Mouse (Mus musculus) forebrain, embryonic 16.5 days (tissue): ENCODE measurements around the gene Zfp383. TPM values are rescaled to one million over a fixed set of nuclear protein-coding genes. Genes with fewer than 3 reads are reported as not detected.

Experiments
- ATAC-seq: fragments of 200-750 bp; cut with Nextera tagmentation; 2 replicates; pipeline ENCODE4 v1.8.0; 2017; ENCODE audit warnings: mild to moderate bottlenecking, moderate library complexity
- H3K27ac ChIP-seq: fragments of 300-500 bp; sonication (generic); 2 replicates; pipeline ENCODE4 v1.5.1; 2014; ENCODE audit warnings: low read length, control low read depth
- H3K27me3 ChIP-seq: fragments of 300-500 bp; sonication (generic); replicated peaks from 2 replicates; pipeline ENCODE4 v1.6.1; 2014; ENCODE audit warnings: low read length; ENCODE audit not compliant: control insufficient read depth, insufficient read depth
- H3K36me3 ChIP-seq: fragments of 300-500 bp; sonication (generic); 2 replicates; pipeline ENCODE4 v1.6.1; 2014; ENCODE audit not compliant: control insufficient read depth, insufficient read depth
- H3K4me1 ChIP-seq: fragments of 300-500 bp; sonication (generic); replicated peaks from 2 replicates; pipeline ENCODE4 v1.6.1; 2014; ENCODE audit warnings: low read length; ENCODE audit not compliant: control insufficient read depth, insufficient read depth
- H3K4me2 ChIP-seq: fragments of 300-500 bp; sonication (generic); 2 replicates; pipeline ENCODE4 v1.6.1; 2014; ENCODE audit warnings: mild to moderate bottlenecking, low read length, control low read depth
- H3K4me3 ChIP-seq: fragments of 300-500 bp; sonication (generic); replicated peaks from 2 replicates; pipeline ENCODE4 v1.5.1; 2014; ENCODE audit warnings: mild to moderate bottlenecking, low read length, control low read depth
- H3K9ac ChIP-seq: fragments of 300-500 bp; sonication (generic); replicated peaks from 2 replicates; pipeline ENCODE4 v1.6.1; 2014; ENCODE audit warnings: low read depth, low read length, control low read depth
- H3K9me3 ChIP-seq: fragments of 300-500 bp; sonication (generic); 2 replicates; pipeline ENCODE4 v1.6.1; 2016; ENCODE audit warnings: low read length; ENCODE audit not compliant: control insufficient read depth
- WGBS: fragments of 180-500 bp; shearing (Covaris S2); extraction: QIAGEN DNeasy Blood & Tissue Kit; methylation state at CpG from one replicate; pipeline ENCODE4 v1.1.7; 2014; 5-methylcytosine and 5-hydroxymethylcytosine counted together
- polyA plus RNA-seq: library from polyadenylated mRNA; unstranded; fragments of >200 nt; fragmentation: Nextera tagmentation; extraction: Ambion mirVana; gene quantifications from 2 replicates; pipeline ENCODE4 v1.2.1, GENCODE M21; 2015

Gene Zfp383
- polyA plus RNA-seq, 1 experiment from 2014 or later: 7.8 TPM

- ATAC-seq: no peak
- H3K4me1 ChIP-seq: no peaks in the 10 kb centered on the region
- H3K4me3 ChIP-seq: no peak overlapping the region
- no peak overlapping the region for H3K9ac ChIP-seq
- no peaks in the 10 kb centered on the region for H3K27me3 ChIP-seq
- no peak overlapping the region for H3K27ac ChIP-seq
- H3K9me3 ChIP-seq: peaks cover 27% of the 10 kb centered on the region
- 97% methylated on average over 4 of the region's 4 CpGs for WGBS
- H3K36me3 ChIP-seq: peaks cover 65% of the 10 kb centered on the region
- no peak overlapping the region for H3K4me2 ChIP-seq
These were observed 9.7 kb upstream of the Zfp383 start for GRCm38 (mm10) chr7:29898351-29898750.

GRCm38 (mm10) chr7:29904101-29904500, 3.9 kb upstream of the Zfp383 start:
- H3K27ac ChIP-seq: no peak overlapping the region
- no peaks in the 10 kb centered on the region for H3K9me3 ChIP-seq
- peaks cover 6% of the 10 kb centered on the region for H3K4me1 ChIP-seq
- 91% methylated on average over 4 of the region's 4 CpGs for WGBS
- H3K27me3 ChIP-seq: no peaks in the 10 kb centered on the region
- H3K4me3 ChIP-seq: no peak overlapping the region
- H3K36me3 ChIP-seq: peaks cover 14% of the 10 kb centered on the region
- ATAC-seq: no peak
- H3K9ac ChIP-seq: no peak overlapping the region
- H3K4me2 ChIP-seq: no peak overlapping the region

GRCm38 (mm10) chr7:29905966-29906681, 1.9 kb upstream of the Zfp383 start, which contains the start of gene Zfp27:
TSS of gene Zfp27 (minus strand) at chr7:29906572.
- Histone ChIP-seq H3K4me1 (peaks cover 21% of the 10 kb centered on the region), H3K27ac (peak within 1 kb of the TSS; percentile 99), H3K9me3 (no peaks in the 10 kb centered on the region), H3K9ac (peak within 1 kb of the TSS; percentile 70), H3K36me3 (peaks cover 4% of the 10 kb centered on the region; the same call in 1 of the 2 replicates), H3K4me3 (peak within 1 kb of the TSS; percentile 53), H3K27me3 (no peaks in the 10 kb centered on the region), H3K4me2 (peak within 1 kb of the TSS; percentile 59)
- WGBS: 0% methylated on average over 22 of the region's 22 CpGs
- peak; percentile 87 for ATAC-seq

GRCm38 (mm10) chr7:29906682-29907058, 1.4 kb upstream of the Zfp383 start:
- WGBS: 15% methylated on average over 8 of the region's 8 CpGs
- peaks cover under 1% of the 10 kb centered on the region; the same call in 1 of the 2 replicates for H3K36me3 ChIP-seq
- no peaks in the 10 kb centered on the region for H3K9me3 ChIP-seq
- peak overlapping the region; percentile 53 for H3K4me3 ChIP-seq
- no peak for ATAC-seq
- H3K4me1 ChIP-seq: peaks cover 21% of the 10 kb centered on the region
- peak overlapping the region; percentile 70 for H3K9ac ChIP-seq
- H3K27me3 ChIP-seq: no peaks in the 10 kb centered on the region
- peak overlapping the region; percentile 59 for H3K4me2 ChIP-seq
- H3K27ac ChIP-seq: peak overlapping the region; percentile 99

- Histone ChIP-seq H3K9me3 (no peaks in the 10 kb centered on the region), H3K4me2 (peak overlapping the region; percentile 59), H3K4me3 (no peak overlapping the region), H3K9ac (no peak overlapping the region), H3K27me3 (no peaks in the 10 kb centered on the region), H3K36me3 (peaks cover 3% of the 10 kb centered on the region; the same call in 1 of the 2 replicates), H3K27ac (peak overlapping the region; percentile 99), H3K4me1 (peaks cover 21% of the 10 kb centered on the region)
- WGBS: 91% methylated on average over 5 of the region's 5 CpGs
- no peak for ATAC-seq
These were observed 817 bp upstream of the Zfp383 start for GRCm38 (mm10) chr7:29907206-29907605.

- Histone ChIP-seq H3K27ac (no peak overlapping the region), H3K4me3 (no peak overlapping the region), H3K4me1 (peaks cover 21% of the 10 kb centered on the region), H3K9ac (no peak overlapping the region), H3K4me2 (peak overlapping the region; percentile 59), H3K9me3 (0 out of 2 replicates have a peak, but pooled peaks cover under 1% of the 10 kb centered on the region), H3K27me3 (no peaks in the 10 kb centered on the region), H3K36me3 (peaks cover 28% of the 10 kb centered on the region)
- WGBS: 48% methylated on average over 2 of the region's 2 CpGs
- no peak for ATAC-seq
These were observed 2.2 kb downstream of the Zfp383 start for GRCm38 (mm10) chr7:29910252-29910651.

GRCm38 (mm10) chr7:29912172-29912571, 4.1 kb downstream of the Zfp383 start:
- Histone ChIP-seq H3K36me3 (peaks cover 34% of the 10 kb centered on the region), H3K27me3 (no peaks in the 10 kb centered on the region), H3K9me3 (0 out of 2 replicates have a peak, but pooled peaks cover 3% of the 10 kb centered on the region), H3K4me1 (peaks cover 18% of the 10 kb centered on the region), H3K4me2 (no peak overlapping the region), H3K27ac (no peak overlapping the region), H3K9ac (no peak overlapping the region), H3K4me3 (no peak overlapping the region)
- ATAC-seq: no peak
- WGBS: 94% methylated on average over 13 of the region's 13 CpGs

- H3K9me3 ChIP-seq: 0 out of 2 replicates have a peak, but pooled peaks cover 3% of the 10 kb centered on the region
- WGBS: 80% methylated on average over 6 of the region's 6 CpGs
These were observed 9.5 kb downstream of the Zfp383 start for GRCm38 (mm10) chr7:29917371-29918061.

GRCm38 (mm10) chr7:29918062-29918453, 10.0 kb downstream of the Zfp383 start:
- Histone ChIP-seq H3K27me3 (no peaks in the 10 kb centered on the region), H3K4me2 (no peak overlapping the region), H3K9ac (no peak overlapping the region), H3K36me3 (peaks cover 28% of the 10 kb centered on the region), H3K27ac (no peak overlapping the region), H3K4me1 (no peaks in the 10 kb centered on the region), H3K9me3 (0 out of 2 replicates have a peak, but pooled peaks cover 3% of the 10 kb centered on the region), H3K4me3 (no peak overlapping the region)
- WGBS: 78% methylated on average over 4 of the region's 4 CpGs
- ATAC-seq: no peak

More at GRCm38 (mm10) chr7:29917371-29918061, 9.5 kb downstream of the Zfp383 start:
- Histone ChIP-seq H3K36me3 (peaks cover 28% of the 10 kb centered on the region), H3K27ac (no peak overlapping the region), H3K9ac (no peak overlapping the region), H3K27me3 (no peaks in the 10 kb centered on the region), H3K4me2 (no peak overlapping the region), H3K4me3 (no peak overlapping the region), H3K4me1 (no peaks in the 10 kb centered on the region)
- no peak for ATAC-seq
